Mouse (Mus musculus) G1E-ER4 (cell line): ENCODE measurements around the gene BC030500. TPM values are rescaled to one million over a fixed set of nuclear protein-coding genes. Genes with fewer than 3 reads are reported as not detected.

Experiments
- GATA1 ChIP-seq: IDR thresholded peaks from one replicate; pipeline ENCODE4 v1.8.0; 2012; ENCODE audit warnings: low read length, inconsistent platforms
- polyA plus RNA-seq: library from polyadenylated mRNA; stranded (reverse); fragments of >175 nt; gene quantifications from 2 replicates; pipeline ENCODE4 v1.2.3, GENCODE M21; 2012

Gene BC030500
- polyA plus RNA-seq, result not detected in 2 replicates

- no peak for TF ChIP-seq GATA1
These were observed at the start of gene BC030500 for GRCm38 (mm10) chr8:58911677-58912076. Gene BC030500 (plus strand): TSS chr8:58911755.

GRCm38 (mm10) chr8:58886405-58886804, 25.1 kb upstream of the BC030500 start:
- no peak for TF ChIP-seq GATA1

- TF ChIP-seq GATA1, result no peak
These were observed 21.0 kb upstream of the BC030500 start for GRCm38 (mm10) chr8:58890591-58890990.

- no peak for TF ChIP-seq GATA1
These were observed 15.6 kb upstream of the BC030500 start for GRCm38 (mm10) chr8:58895960-58896359.

GRCm38 (mm10) chr8:58904465-58904864, 7.1 kb upstream of the BC030500 start:
- TF ChIP-seq GATA1, result no peak

GRCm38 (mm10) chr8:58912196-58912839, 763 bp downstream of the BC030500 start, which contains the start of gene Galntl6:
Gene Galntl6 (minus strand): TSS chr8:58912640.
- no peak for TF ChIP-seq GATA1

GRCm38 (mm10) chr8:58912840-58913639, 1.5 kb downstream of the BC030500 start:
- no peak for TF ChIP-seq GATA1

GRCm38 (mm10) chr8:58913640-58913968, 2.0 kb downstream of the BC030500 start:
- TF ChIP-seq GATA1, result no peak

GRCm38 (mm10) chr8:58915142-58915541, 3.6 kb downstream of the BC030500 start:
- TF ChIP-seq GATA1, result no peak

- TF ChIP-seq GATA1, result no peak
These were observed 19.5 kb downstream of the BC030500 start for GRCm38 (mm10) chr8:58931066-58931465.

- no peak for TF ChIP-seq GATA1
These were observed 32.2 kb downstream of the BC030500 start for GRCm38 (mm10) chr8:58943773-58944172.

GRCm38 (mm10) chr8:58957195-58957739, 45.7 kb downstream of the BC030500 start:
- no peak for TF ChIP-seq GATA1

Other genes with a start within 250 kb of the BC030500 start
- 0.02 TPM in 1 of 2 replicates, not detected in the other for gene Galntl6, start 885 bp downstream of the BC030500 start, polyA plus RNA-seq